Mouse (Mus musculus) megakaryocyte, embryonic 14.5 days (primary cell): ENCODE measurements around the gene Glyatl3. TPM values are rescaled to one million over a fixed set of nuclear protein-coding genes. Genes with fewer than 3 reads are reported as not detected.

Source experiments
- H3K27me3 ChIP-seq: replicated peaks from 2 replicates; pipeline ENCODE3; 2012; ENCODE audit warnings: inconsistent platforms
- H3K36me3 ChIP-seq: replicated peaks from 2 replicates; pipeline ENCODE3; 2012; ENCODE audit warnings: low read length, inconsistent platforms, mixed read lengths
- H3K4me1 ChIP-seq: 2 replicates; pipeline ENCODE4 v1.6.1; 2012; ENCODE audit warnings: inconsistent platforms
- H3K4me3 ChIP-seq: replicated peaks from 2 replicates; pipeline ENCODE3; 2012; ENCODE audit warnings: moderate library complexity, mild to moderate bottlenecking, inconsistent platforms
- H3K9me3 ChIP-seq: 2 replicates; pipeline ENCODE4 v1.6.1; 2012; ENCODE audit warnings: inconsistent platforms
- FLI1 ChIP-seq: IDR thresholded peaks from 2 replicates; pipeline ENCODE4 v1.6.1; 2012; ENCODE audit warnings: low read length, inconsistent platforms, mixed read lengths
- GATA1 ChIP-seq: IDR thresholded peaks from 3 replicates; pipeline ENCODE4 v1.6.1; 2012; ENCODE audit warnings: mixed read lengths, low read length, inconsistent platforms, borderline replicate concordance
- polyA plus RNA-seq: library from polyadenylated mRNA; stranded (reverse); fragments of >175 nt; gene quantifications from 2 replicates; pipeline ENCODE4 v1.2.3, GENCODE M21; 2012; ENCODE audit warnings: low replicate concordance; ENCODE audit not compliant: insufficient read depth

Glyatl3 gene
- polyA plus RNA-seq, 1 experiment: not detected

- Histone ChIP-seq H3K36me3 (no peaks in the 10 kb centered on the region), H3K9me3 (no peaks in the 10 kb centered on the region)
- TF ChIP-seq FLI1 (no peak), GATA1 (no peak)
Measured at GRCm38 (mm10) chr17:40887849-40888536, 26.2 kb downstream of the Glyatl3 start.

GRCm38 (mm10) chr17:40885155-40885554 is 29.0 kb downstream of the Glyatl3 start:
- no peaks in the 10 kb centered on the region for H3K36me3 ChIP-seq
- no peaks in the 10 kb centered on the region for H3K27me3 ChIP-seq
- TF ChIP-seq FLI1 (no peak), GATA1 (no peak)
- H3K4me3 ChIP-seq: no peak overlapping the region
- no peaks in the 10 kb centered on the region for H3K9me3 ChIP-seq
- H3K4me1 ChIP-seq: peaks cover 30% of the 10 kb centered on the region

More at GRCm38 (mm10) chr17:40887849-40888536, 26.2 kb downstream of the Glyatl3 start:
- no peak overlapping the region for H3K4me3 ChIP-seq
- H3K27me3 ChIP-seq: no peaks in the 10 kb centered on the region
- peaks cover 24% of the 10 kb centered on the region for H3K4me1 ChIP-seq

- no peak for TF ChIP-seq FLI1
- TF ChIP-seq GATA1: no peak
- no peaks in the 10 kb centered on the region for H3K36me3 ChIP-seq
- H3K4me1 ChIP-seq: peaks cover 36% of the 10 kb centered on the region
- H3K9me3 ChIP-seq: no peaks in the 10 kb centered on the region
- no peak overlapping the region for H3K4me3 ChIP-seq
- H3K27me3 ChIP-seq: no peaks in the 10 kb centered on the region
Measured at GRCm38 (mm10) chr17:40882172-40882571, 32.0 kb downstream of the Glyatl3 start.

GRCm38 (mm10) chr17:40879924-40880691 is 34.0 kb downstream of the Glyatl3 start, which contains the start of gene 9130008F23Rik:
Gene 9130008F23Rik, minus strand, starts transcription at chr17:40880559.
- no peaks in the 10 kb centered on the region for H3K9me3 ChIP-seq
- H3K36me3 ChIP-seq: no peaks in the 10 kb centered on the region
- no peaks in the 10 kb centered on the region for H3K27me3 ChIP-seq
- peak within 1 kb of the TSS; percentile 100 for H3K4me3 ChIP-seq
- TF ChIP-seq GATA1: no peak
- no peak for TF ChIP-seq FLI1
- H3K4me1 ChIP-seq: peaks cover 55% of the 10 kb centered on the region

GRCm38 (mm10) chr17:40879528-40879923 is 34.6 kb downstream of the Glyatl3 start:
- TF ChIP-seq GATA1: no peak
- no peak for TF ChIP-seq FLI1
- Histone ChIP-seq H3K36me3 (no peaks in the 10 kb centered on the region), H3K4me1 (peaks cover 58% of the 10 kb centered on the region), H3K4me3 (peak overlapping the region; percentile 100), H3K9me3 (no peaks in the 10 kb centered on the region), H3K27me3 (no peaks in the 10 kb centered on the region)

- no peaks in the 10 kb centered on the region for H3K27me3 ChIP-seq
- H3K9me3 ChIP-seq: no peaks in the 10 kb centered on the region
- no peaks in the 10 kb centered on the region for H3K36me3 ChIP-seq
- H3K4me3 ChIP-seq: peak overlapping the region; percentile 80
- peaks cover 72% of the 10 kb centered on the region for H3K4me1 ChIP-seq
- TF ChIP-seq FLI1 (no peak), GATA1 (no peak)
Measured at GRCm38 (mm10) chr17:40877741-40878140, 36.4 kb downstream of the Glyatl3 start.

- TF ChIP-seq FLI1 (no peak), GATA1 (no peak)
- no peaks in the 10 kb centered on the region for H3K27me3 ChIP-seq
- no peak overlapping the region for H3K4me3 ChIP-seq
- no peaks in the 10 kb centered on the region for H3K9me3 ChIP-seq
- no peaks in the 10 kb centered on the region for H3K36me3 ChIP-seq
- peaks cover 62% of the 10 kb centered on the region for H3K4me1 ChIP-seq
Measured at GRCm38 (mm10) chr17:40875568-40875967, 38.6 kb downstream of the Glyatl3 start.

- Histone ChIP-seq H3K36me3 (no peaks in the 10 kb centered on the region), H3K4me1 (peaks cover 59% of the 10 kb centered on the region), H3K9me3 (no peaks in the 10 kb centered on the region), H3K27me3 (no peaks in the 10 kb centered on the region), H3K4me3 (no peak overlapping the region)
- TF ChIP-seq GATA1: no peak
- TF ChIP-seq FLI1: no peak
Measured at GRCm38 (mm10) chr17:40874701-40875100, 39.4 kb downstream of the Glyatl3 start.

GRCm38 (mm10) chr17:40873582-40874011 is 40.6 kb downstream of the Glyatl3 start:
- TF ChIP-seq FLI1: no peak
- no peak for TF ChIP-seq GATA1
- H3K4me3 ChIP-seq: no peak overlapping the region
- H3K36me3 ChIP-seq: no peaks in the 10 kb centered on the region

GRCm38 (mm10) chr17:40872626-40873025 is 41.5 kb downstream of the Glyatl3 start:
- H3K27me3 ChIP-seq: no peaks in the 10 kb centered on the region
- H3K36me3 ChIP-seq: no peaks in the 10 kb centered on the region
- TF ChIP-seq FLI1 (no peak), GATA1 (no peak)
- H3K4me3 ChIP-seq: no peak overlapping the region
- H3K4me1 ChIP-seq: peaks cover 54% of the 10 kb centered on the region
- no peaks in the 10 kb centered on the region for H3K9me3 ChIP-seq

More at GRCm38 (mm10) chr17:40873582-40874011, 40.6 kb downstream of the Glyatl3 start:
- H3K4me1 ChIP-seq: peaks cover 62% of the 10 kb centered on the region
- H3K9me3 ChIP-seq: no peaks in the 10 kb centered on the region
- H3K27me3 ChIP-seq: no peaks in the 10 kb centered on the region
